Mouse (Mus musculus) liver, embryonic 14.5 days (tissue): ENCODE measurements around the gene 4930404N11Rik. TPM values are rescaled to one million over a fixed set of nuclear protein-coding genes. Genes with fewer than 3 reads are reported as not detected.
A peak's percentile ranks its signal among the peaks of the same experiment; 100 is the strongest.

Source experiments
- ATAC-seq: fragments of 200-750 bp; cut with Nextera tagmentation; 2 replicates; pipeline ENCODE4 v1.8.0; 2017; ENCODE audit warnings: moderate number of reproducible peaks, mild to moderate bottlenecking, moderate library complexity; ENCODE audit not compliant: insufficient read depth
- DNase-seq, 3 experiments: peaks; one replicate each; pipeline ENCODE4 v3.0.0-alpha.2; 2012 to 2013; ENCODE audit warnings: low read depth in 3 of 3, low spot score in 3 of 3
- H3K27ac ChIP-seq: fragments of 300-500 bp; sonication (generic); 2 replicates; pipeline ENCODE4 v1.5.1; 2014; ENCODE audit warnings: moderate library complexity, mild to moderate bottlenecking, control low read depth, inconsistent platforms
- H3K27me3 ChIP-seq: fragments of 300-500 bp; sonication (generic); 2 replicates; pipeline ENCODE4 v1.6.1; 2014; ENCODE audit warnings: mild to moderate bottlenecking, low read length, moderate library complexity; ENCODE audit not compliant: control insufficient read depth, insufficient read depth
- H3K36me3 ChIP-seq: fragments of 300-500 bp; sonication (generic); replicated peaks from 2 replicates; pipeline ENCODE4 v1.6.1; 2014; ENCODE audit warnings: low read depth; ENCODE audit not compliant: control insufficient read depth, insufficient read depth
- H3K4me1 ChIP-seq, 2 experiments: fragments of 200-500 bp in 1 of 2; fragments of 300-500 bp in 1 of 2; sonication (generic) in 1 of 2; replicated peaks; 2 replicates each; pipeline ENCODE4 v1.6.1; 2012 to 2014; ENCODE audit warnings: antibody characterized with exemption in 1 of 2, inconsistent platforms in 1 of 2, low read length in 1 of 2; ENCODE audit not compliant: control insufficient read depth in 2 of 2, insufficient read depth in 2 of 2
- H3K4me2 ChIP-seq: fragments of 300-500 bp; sonication (generic); 2 replicates; pipeline ENCODE4 v1.6.1; 2014; ENCODE audit warnings: low read depth, mild to moderate bottlenecking, control low read depth, moderate library complexity
- H3K4me3 ChIP-seq, 2 experiments: fragments of 200-500 bp in 1 of 2; fragments of 300-500 bp in 1 of 2; sonication (generic) in 1 of 2; 2 replicates each; pipeline ENCODE4 v1.5.1; 2012 to 2014; ENCODE audit warnings: low read depth in 2 of 2, low read length in 2 of 2, mild to moderate bottlenecking in 2 of 2, control low read depth in 1 of 2, inconsistent platforms in 1 of 2, moderate library complexity in 1 of 2; ENCODE audit not compliant: insufficient read depth in 1 of 2
- H3K9ac ChIP-seq: fragments of 300-500 bp; sonication (generic); replicated peaks from 2 replicates; pipeline ENCODE4 v1.6.1; 2014; ENCODE audit warnings: mild to moderate bottlenecking, control low read depth, moderate library complexity
- H3K9me3 ChIP-seq: fragments of 300-500 bp; sonication (generic); 2 replicates; pipeline ENCODE4 v1.6.1; 2016; ENCODE audit warnings: low read length, mixed read lengths; ENCODE audit not compliant: control insufficient read depth
- CTCF ChIP-seq: IDR thresholded peaks from 2 replicates; pipeline ENCODE4 v1.5.1; 2016; ENCODE audit warnings: antibody characterized with exemption, low read depth, control low read depth
- EP300 ChIP-seq: IDR thresholded peaks from 2 replicates; pipeline ENCODE4 v1.6.1; 2016; ENCODE audit warnings: antibody characterized with exemption, low read depth
- WGBS: fragments of 180-500 bp; shearing (Covaris S2); extraction: QIAGEN DNeasy Blood & Tissue Kit; methylation state at CpG from one replicate; pipeline ENCODE4 v1.1.7; 2014; ENCODE audit not compliant: insufficient replicate concordance; 5-methylcytosine and 5-hydroxymethylcytosine counted together
- polyA plus RNA-seq, 2 experiments: library from polyadenylated mRNA; depleted of rRNA in 1 of 2; stranded (reverse) in 1 of 2; unstranded in 1 of 2; fragments of >200 nt; fragmentation: Nextera tagmentation in 1 of 2; extraction: Ambion mirVana in 1 of 2; gene quantifications; 2 replicates each; pipeline versions ENCODE4 v1.2.1 to v1.2.3; 2012 to 2014

Gene 4930404N11Rik
- polyA plus RNA-seq, 2 experiments = 0.55 to 0.60 TPM

DNA sequence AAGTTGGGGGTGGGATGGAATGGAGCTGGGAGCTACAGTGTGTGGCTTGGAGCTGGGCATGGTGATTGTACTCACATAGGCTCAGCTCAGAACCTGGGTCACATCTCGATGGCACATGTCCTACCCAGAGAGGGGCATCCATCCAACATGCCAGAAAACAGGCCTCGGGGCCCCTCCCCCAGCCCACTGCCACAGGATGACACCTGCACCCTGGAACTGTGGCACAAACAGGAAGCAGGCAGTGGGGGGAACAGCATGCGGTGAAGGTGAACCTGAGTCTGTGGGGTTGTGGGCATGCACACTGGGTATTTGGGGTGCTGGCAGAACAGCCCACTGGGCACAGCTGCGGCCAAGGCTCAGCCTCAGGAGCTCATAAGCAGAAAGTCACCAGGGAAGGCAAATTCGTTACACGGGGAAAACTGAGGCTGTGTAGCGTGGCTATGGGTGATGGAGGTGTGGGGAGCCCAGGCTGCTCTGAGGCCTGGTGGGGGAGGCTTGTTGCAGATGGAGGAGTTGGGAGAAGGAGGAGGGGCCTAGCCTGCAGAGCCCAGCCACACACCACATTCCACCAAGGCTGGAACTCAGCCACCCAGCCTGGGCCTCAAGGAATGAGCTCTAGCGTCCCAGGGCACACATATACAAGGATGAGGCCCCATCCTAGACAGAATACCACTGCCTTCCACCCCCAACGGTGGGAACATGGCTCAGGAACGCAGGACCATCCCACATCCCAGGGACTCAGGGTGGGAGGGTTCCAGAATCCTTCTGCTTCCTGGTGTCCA is 36.2 kb downstream of the 4930404N11Rik start:
- Histone ChIP-seq H3K4me2 (peak overlapping the region; percentile 18; the same call in 1 of the 2 replicates), H3K9ac (no peak overlapping the region), H3K4me3 (no peak overlapping the region), H3K9me3 (no peaks in the 10 kb centered on the region), H3K36me3 (peaks cover 29% of the 10 kb centered on the region), H3K27ac (no peak overlapping the region), H3K4me1 (peaks cover 0 to 5% of the 10 kb centered on the region in 2 experiments; a peak in 2 of 4 replicates), H3K27me3 (no peaks in the 10 kb centered on the region; the same call in 1 of the 2 replicates)
- no peak for TF ChIP-seq EP300
- no peak for TF ChIP-seq CTCF
- DNase-seq = no peak
- ATAC-seq = no peak
- WGBS = 59% methylated on average over 10 of the region's 10 CpGs

DNA sequence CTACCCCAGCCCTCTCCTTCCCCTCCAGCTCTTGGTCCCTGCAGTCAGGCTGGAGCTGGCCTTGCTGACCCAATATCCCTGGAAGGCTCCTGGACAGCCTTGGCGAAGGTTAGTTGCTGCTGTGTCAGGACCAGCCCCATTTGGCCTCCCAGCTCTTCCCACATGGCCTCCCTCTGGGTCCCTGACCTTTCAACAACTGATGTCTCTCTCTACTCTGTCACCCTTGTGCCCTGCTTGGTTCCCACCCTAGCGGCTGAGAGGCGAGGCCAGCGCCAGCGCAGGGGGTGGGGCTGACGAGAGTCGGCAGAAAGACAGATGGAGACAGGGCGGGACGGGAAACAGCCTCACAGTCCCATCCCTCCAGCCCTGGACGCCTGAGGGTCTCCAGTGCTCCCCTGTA is 37.2 kb downstream of the 4930404N11Rik start, which contains the start of gene Tbxa2r:
Gene Tbxa2r, plus strand, starts transcription at position 346 of the 400 bp plus-strand sequence.
- DNase-seq = no peak
- H3K27me3 ChIP-seq = no peaks in the 10 kb centered on the region; the same call in 1 of the 2 replicates
- no peak for TF ChIP-seq EP300
- TF ChIP-seq CTCF = peak; percentile 36
- peaks cover 0 to 5% of the 10 kb centered on the region in 2 experiments; a peak in 2 of 4 replicates for H3K4me1 ChIP-seq
- peak; percentile 20; the same call in 1 of the 2 replicates for ATAC-seq
- no peak within 1 kb of the TSS for H3K27ac ChIP-seq
- no peak within 1 kb of the TSS for H3K4me3 ChIP-seq
- H3K4me2 ChIP-seq = peak within 1 kb of the TSS; percentile 18; the same call in 1 of the 2 replicates
- H3K9me3 ChIP-seq = no peaks in the 10 kb centered on the region
- no peak within 1 kb of the TSS for H3K9ac ChIP-seq
- WGBS = 18% methylated on average over 10 of the region's 10 CpGs
- peaks cover 39% of the 10 kb centered on the region for H3K36me3 ChIP-seq

DNA sequence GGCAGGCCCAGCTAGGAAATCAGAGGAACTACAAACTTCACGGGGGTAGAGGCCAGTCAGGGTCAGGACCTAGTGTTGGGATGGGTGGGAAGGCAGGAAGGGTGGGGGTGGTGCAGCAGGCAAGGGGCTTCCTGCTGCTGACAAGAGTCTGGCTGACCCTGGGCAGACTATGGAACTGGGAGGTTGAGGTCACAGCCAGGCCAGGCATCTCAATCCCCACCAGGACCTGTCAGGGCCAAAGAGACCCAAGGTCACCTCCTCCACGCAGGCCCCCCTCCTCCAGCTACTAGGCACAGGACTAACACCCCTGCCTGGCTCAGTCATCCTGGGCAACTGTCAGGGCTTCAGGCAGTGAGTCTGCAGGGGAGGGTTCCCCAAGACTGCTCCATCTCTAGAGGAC is 37.7 kb downstream of the 4930404N11Rik start:
- Histone ChIP-seq H3K9ac (no peak overlapping the region), H3K27me3 (no peaks in the 10 kb centered on the region; the same call in 1 of the 2 replicates), H3K36me3 (peaks cover 43% of the 10 kb centered on the region), H3K4me2 (no peak overlapping the region), H3K4me1 (peaks cover 0 to 5% of the 10 kb centered on the region in 2 experiments; a peak in 2 of 4 replicates), H3K4me3 (no peak overlapping the region), H3K27ac (no peak overlapping the region), H3K9me3 (no peaks in the 10 kb centered on the region)
- ATAC-seq (peak; percentile 6; the same call in 1 of the 2 replicates), DNase-seq (no peak)
- TF ChIP-seq CTCF = no peak
- no peak for TF ChIP-seq EP300
- 23% methylated on average over 2 of the region's 2 CpGs for WGBS

DNA sequence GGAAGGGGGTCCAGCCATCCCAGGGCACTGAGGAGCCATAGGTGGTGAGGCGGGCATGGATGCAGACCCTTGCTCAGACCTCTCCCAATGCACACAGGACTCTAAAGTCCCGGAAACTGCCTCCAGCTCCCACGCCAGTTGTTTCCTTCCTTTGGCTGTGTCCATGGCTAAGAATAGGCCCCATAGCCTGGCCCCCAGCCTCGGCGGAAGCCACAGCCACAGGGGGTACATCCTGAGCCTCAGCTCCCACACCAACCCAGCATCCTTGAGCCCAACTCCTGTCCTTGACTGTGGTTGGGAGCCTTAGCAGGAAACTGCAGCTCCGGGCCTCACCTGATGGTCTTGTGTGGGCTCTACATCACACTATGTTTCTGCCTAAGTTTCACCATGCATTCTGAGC is 38.8 kb downstream of the 4930404N11Rik start:
- H3K36me3 ChIP-seq = peaks cover 49% of the 10 kb centered on the region
- H3K27ac ChIP-seq = no peak overlapping the region
- no peaks in the 10 kb centered on the region for H3K9me3 ChIP-seq
- ATAC-seq (no peak), DNase-seq (no peak)
- no peak overlapping the region for H3K4me3 ChIP-seq
- peaks cover 0 to 5% of the 10 kb centered on the region in 2 experiments; a peak in 3 of 4 replicates for H3K4me1 ChIP-seq
- 44% methylated on average over 6 of the region's 6 CpGs for WGBS
- H3K27me3 ChIP-seq = no peaks in the 10 kb centered on the region
- TF ChIP-seq EP300 (no peak), CTCF (no peak)
- H3K9ac ChIP-seq = no peak overlapping the region
- no peak overlapping the region for H3K4me2 ChIP-seq

DNA sequence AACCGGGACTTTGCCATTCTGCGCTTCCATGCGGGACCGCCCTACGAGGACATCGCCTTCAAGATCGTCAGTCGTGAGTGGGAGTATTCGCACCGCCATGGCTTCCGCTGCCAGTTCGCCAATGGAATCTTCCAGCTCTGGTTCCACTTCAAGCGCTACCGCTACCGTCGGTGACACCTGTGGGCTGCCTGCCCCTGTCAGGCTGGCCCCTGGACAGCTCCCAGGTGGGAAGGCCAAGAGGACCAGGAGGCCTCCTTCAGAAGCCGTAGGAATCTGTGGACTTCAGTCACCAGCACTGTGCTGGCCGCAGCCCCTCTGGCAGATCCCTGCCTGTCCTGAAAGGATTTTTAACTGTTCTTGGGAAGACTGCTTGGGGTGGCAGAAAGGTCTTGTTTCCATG is 39.8 kb downstream of the 4930404N11Rik start:
- H3K36me3 ChIP-seq = peaks cover 49% of the 10 kb centered on the region
- H3K4me2 ChIP-seq = no peak overlapping the region
- H3K9ac ChIP-seq = no peak overlapping the region
- no peaks in the 10 kb centered on the region for H3K9me3 ChIP-seq
- no peak for DNase-seq
- 88% methylated on average over 18 of the region's 18 CpGs for WGBS
- no peak overlapping the region for H3K4me3 ChIP-seq
- no peak overlapping the region for H3K27ac ChIP-seq
- TF ChIP-seq EP300 = no peak
- no peak for TF ChIP-seq CTCF
- H3K27me3 ChIP-seq = no peaks in the 10 kb centered on the region
- H3K4me1 ChIP-seq = peaks cover 0 to 8% of the 10 kb centered on the region in 2 experiments; a peak in 3 of 4 replicates
- no peak for ATAC-seq
